Mouse (Mus musculus) E14TG2a.4 (cell line): ENCODE data around the gene Nodal.

ENCODE experiments used
- CTCF ChIP-seq: conservative IDR thresholded peaks from 2 replicates; pipeline ENCODE4 v1.5.1; 2014; ENCODE audit warnings: low read length
- NANOG ChIP-seq: IDR thresholded peaks from 2 replicates; pipeline ENCODE4 v1.6.1; 2014; ENCODE audit warnings: borderline replicate concordance, low read length, mixed read lengths

- TF ChIP-seq CTCF = no peak
- peak; percentile 68; the same call in 1 of the 2 replicates for TF ChIP-seq NANOG
Observed at GRCm38 (mm10) chr10:61415890-61416289, 1.9 kb upstream of the Nodal start.
